Mouse (Mus musculus): ENCODE measurements around the gene Tcl1b5.
"Not testable (repeated sequence)": the region's sequence is repeated elsewhere in the genome, so short reads cannot be mapped to it uniquely, and the experiment has no call there.

Gene Tcl1b5

DNA sequence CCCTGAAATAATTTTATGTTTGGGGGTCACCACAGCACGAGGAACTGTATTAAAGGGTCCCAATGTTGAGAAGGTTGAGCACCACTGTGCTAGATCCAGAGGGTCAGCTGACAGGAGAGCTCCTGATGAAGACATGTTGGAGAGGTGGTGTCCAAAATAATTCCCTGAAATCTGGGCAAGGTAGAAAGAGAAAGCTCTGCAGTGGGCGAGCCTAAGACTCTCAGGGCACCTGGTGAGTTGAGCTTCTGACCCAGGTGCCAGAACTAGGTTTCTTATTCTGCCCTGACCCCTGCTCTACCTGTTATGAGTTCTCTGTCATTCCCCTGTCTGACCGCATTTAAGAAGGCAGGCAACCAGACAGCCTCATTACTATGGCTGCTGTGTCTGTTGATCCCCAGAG, at the start of gene Tcl1b5:
TSS of gene Tcl1b5 (plus strand) at position 301 of the 400 bp plus-strand sequence.
- DNase-seq (ENCODE audit: low read depth, low spot score), result not testable (repeated sequence)

GRCm38 (mm10) chr12:105126516-105126915, 49.6 kb upstream of the Tcl1b5 start:
- DNase-seq (ENCODE audit: low read depth, low spot score), result no peak

DNA sequence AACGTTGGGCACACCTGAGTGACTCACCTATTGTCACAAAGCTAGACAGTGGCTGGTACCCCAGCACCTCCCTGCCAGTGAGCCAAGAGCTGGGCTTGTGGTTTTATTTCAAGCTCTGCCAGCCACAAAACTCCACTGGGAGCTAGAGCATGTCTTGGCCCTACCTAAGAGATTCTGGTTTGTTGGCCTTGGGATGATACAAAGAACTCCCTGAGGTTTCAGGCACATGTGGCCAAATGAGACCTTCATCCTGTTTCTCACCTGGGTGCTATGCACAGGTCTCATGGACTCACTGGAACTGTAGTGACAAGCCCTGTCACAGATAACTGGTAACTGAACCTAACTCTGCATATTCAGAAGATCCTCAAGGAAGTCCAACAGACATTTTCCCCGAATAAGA, 48.5 kb upstream of the Tcl1b5 start:
- DNase-seq (ENCODE audit: low read depth, low spot score), result no peak

DNA sequence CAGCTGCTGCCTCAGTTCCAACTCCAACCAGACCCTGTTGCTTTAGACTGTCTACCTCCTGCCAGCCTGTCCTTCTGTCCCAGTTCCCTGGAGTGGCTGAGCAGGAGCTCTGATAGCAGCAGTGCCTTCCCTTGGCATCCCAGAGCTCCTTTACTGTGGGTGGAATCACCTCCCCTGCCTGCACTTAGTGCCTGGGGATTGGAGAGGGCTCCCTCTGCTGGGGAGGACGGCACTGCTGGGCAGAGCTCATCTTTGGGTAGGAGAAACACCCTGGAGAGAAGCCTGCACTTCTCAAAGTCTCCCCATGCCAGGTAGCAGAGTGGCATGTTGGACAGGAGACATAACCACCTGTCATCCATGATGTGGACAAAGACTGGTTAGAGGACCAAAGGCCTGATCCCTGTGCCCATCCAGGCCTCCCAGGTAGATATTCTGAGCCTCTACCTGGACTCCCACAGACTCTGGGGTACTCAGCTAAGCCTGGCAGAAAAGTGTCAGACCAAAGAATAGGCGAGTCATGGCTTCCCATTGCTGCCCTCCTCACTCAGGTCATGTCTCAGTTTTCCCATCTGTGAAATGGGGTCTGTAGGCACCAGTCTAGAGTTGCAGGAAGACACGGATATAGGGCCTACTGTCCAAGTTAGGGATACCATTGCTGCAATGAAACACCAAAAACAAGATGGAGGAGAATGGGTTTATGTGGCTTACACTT, 46.5 kb upstream of the Tcl1b5 start:
- DNase-seq (ENCODE audit: low read depth, low spot score), result not testable (repeated sequence)

DNA sequence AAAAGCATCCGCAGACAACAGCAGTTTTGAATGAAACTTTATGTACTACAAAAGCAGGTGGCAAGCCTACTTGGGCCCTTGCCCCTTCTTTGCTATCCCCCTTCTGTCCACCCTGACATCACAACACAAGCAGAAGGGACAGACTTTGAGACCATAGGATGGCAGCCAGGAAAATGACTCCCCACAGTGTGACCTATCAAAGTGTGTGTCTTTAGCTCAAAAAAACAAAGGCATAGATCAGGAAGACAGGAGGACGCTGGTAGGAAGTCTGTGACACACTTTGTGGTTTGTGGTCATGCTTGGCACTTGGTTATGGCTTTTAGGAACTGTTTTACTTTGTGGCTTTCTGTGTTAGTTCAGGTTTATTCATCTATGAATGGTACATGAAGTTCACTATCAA, 42.0 kb upstream of the Tcl1b5 start:
- DNase-seq (ENCODE audit: low read depth, low spot score), result not testable (repeated sequence)

GRCm38 (mm10) chr12:105134826-105135225, 41.3 kb upstream of the Tcl1b5 start:
- not testable (repeated sequence) for DNase-seq (ENCODE audit: low read depth, low spot score)

DNA sequence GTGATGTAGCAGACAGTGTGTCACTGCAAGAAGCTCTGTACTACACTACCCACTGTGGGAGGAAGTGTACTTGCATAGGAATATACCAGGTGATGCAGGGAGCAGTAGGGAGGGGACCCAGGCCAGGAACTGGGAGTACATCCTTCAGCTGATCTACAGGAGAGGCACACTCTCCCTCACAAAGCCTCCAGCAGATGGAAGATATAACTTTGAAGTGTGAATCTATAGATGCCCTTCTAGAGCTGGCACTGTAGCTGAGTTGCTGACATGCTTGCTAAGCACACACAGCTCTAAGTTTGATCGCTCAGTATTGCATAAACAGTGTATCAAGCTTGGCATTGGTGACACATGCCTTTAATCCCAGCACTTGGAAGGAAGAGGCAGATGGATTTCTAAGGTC, 38.4 kb upstream of the Tcl1b5 start:
- DNase-seq (ENCODE audit: low read depth, low spot score), result not testable (repeated sequence)

- DNase-seq (ENCODE audit: low read depth, low spot score), result no peak
Measured at GRCm38 (mm10) chr12:105143096-105143495, 33.0 kb upstream of the Tcl1b5 start.

DNA sequence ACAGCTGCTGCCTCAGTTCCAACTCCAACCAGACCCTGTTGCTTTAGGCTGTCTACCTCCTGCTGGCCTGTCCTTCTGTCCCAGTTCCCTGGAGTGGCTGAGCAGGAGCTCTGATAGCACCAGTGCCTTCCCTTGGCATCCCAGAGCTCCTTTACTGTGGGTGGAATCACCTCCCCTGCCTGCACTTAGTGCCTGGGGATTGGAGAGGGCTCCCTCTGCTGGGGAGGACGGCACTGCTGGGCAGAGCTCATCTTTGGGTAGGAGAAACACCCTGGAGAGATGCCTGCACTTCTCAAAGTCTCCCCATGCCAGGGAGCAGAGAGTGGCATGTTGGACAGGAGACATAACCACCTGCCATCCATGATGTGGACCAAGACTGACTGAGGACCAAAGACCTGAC, 31.2 kb upstream of the Tcl1b5 start:
- not testable (repeated sequence) for DNase-seq (ENCODE audit: low read depth, low spot score)

- no peak for DNase-seq (ENCODE audit: low read depth, low spot score)
Measured at GRCm38 (mm10) chr12:105145714-105146113, 30.4 kb upstream of the Tcl1b5 start, which contains the start of gene Tcl1b2. TSS of gene Tcl1b2 (plus strand) at chr12:105146014.

- not testable (repeated sequence) for DNase-seq (ENCODE audit: low read depth, low spot score)
Measured at GRCm38 (mm10) chr12:105155286-105155685, 20.9 kb upstream of the Tcl1b5 start.

DNA sequence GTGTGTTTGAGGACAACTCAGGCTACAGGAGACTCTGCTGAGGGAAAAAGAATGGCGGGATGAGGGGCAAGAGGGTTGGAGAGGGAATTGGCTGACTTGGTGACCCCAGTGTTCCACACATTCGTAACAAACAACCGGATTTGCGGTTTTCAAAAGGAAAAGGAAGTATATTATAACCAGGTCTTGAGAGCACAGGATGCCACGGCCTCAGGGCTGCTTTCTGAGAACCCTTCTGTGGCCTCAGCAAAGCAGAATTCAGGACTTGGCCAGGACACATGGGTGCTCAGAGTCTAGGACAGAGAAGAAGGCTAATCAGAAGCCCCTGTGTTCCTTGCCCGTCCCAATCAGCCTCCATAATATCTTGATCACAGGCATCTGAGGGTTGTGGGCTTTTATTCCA, 17.3 kb upstream of the Tcl1b5 start:
- no peak for DNase-seq (ENCODE audit: low read depth, low spot score)

GRCm38 (mm10) chr12:105159390-105159789, 16.8 kb upstream of the Tcl1b5 start, which contains the start of gene Tcl1b1:
TSS of gene Tcl1b1 (plus strand) at chr12:105159690.
- DNase-seq (ENCODE audit: low read depth, low spot score), result no peak

DNA sequence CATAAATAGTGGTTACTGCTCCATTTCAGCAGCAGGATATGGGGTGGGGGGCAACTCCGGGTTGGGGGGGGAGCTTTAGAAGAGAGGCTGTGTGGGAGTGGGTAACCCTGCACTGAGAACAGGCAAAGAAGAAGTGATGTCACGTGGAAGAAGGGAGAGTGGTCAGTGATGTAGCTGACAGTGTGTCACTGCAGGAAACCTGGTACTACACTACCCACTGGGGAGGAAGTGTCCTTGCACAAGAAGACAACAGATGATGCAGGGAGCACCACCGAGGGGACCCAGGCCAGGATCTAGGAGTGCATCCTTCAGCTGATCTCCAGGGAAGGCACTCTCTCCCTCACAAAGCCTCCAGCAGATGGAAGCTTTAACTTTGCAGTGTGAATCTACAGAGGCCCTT, 9.4 kb upstream of the Tcl1b5 start:
- DNase-seq (ENCODE audit: low read depth, low spot score), result no peak

DNA sequence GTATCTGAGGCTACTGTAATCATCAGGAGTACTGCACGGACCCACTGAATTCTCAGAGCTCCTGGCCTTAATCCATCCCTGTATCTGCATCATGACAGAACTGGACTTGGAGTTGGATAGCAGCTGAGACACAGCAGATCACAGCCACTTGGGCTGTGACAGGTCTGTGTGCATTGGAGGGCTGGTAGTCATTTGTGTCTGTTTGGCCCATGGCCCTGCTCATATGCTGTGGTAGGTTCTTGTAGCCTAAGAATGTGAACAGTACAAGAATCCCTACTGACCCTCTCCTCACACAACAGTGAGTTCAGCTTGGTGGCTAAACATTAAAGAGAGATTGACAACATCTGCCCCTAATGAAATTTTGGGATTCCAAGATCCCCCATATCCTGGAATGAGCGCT, 2.8 kb upstream of the Tcl1b5 start:
- DNase-seq (ENCODE audit: low read depth, low spot score), result no peak

- DNase-seq (ENCODE audit: low read depth, low spot score), result not testable (repeated sequence)
Measured at GRCm38 (mm10) chr12:105174318-105174717, 1.8 kb upstream of the Tcl1b5 start.

DNA sequence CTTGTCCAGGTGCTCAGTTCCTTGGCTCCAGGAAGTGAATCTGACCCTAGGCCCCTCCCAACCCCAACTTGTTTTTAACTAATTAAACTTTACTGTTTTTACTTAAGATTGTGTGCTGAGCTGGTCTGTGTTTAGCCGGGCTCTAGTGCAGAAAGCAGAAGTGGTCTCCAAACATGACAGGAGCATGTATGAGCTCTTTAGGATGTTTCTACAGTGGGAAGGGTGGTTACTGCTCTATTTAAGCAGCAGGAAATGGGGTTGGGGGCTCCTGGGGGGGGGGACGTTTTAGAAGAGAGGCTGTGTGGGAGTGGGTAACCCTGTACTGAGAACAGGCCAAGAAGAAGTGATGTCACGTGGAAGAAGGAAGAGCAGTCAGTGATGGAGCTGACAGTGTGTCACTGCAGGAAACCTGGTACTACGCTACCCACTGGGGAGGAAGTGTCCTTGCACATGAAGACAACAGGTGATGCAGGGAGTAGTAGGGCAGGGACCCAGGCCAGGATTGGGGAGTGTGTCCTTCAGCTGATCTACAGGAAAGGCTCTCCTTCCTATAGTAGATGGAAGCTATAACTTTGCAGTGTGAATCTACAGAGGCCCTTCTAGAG, 5.0 kb downstream of the Tcl1b5 start:
- not testable (repeated sequence) for DNase-seq (ENCODE audit: low read depth, low spot score)

GRCm38 (mm10) chr12:105188980-105189379, 12.8 kb downstream of the Tcl1b5 start:
- DNase-seq (ENCODE audit: low read depth, low spot score), result not testable (repeated sequence)

GRCm38 (mm10) chr12:105190743-105191142, 14.6 kb downstream of the Tcl1b5 start, which contains the start of gene Tcl1b3:
TSS of gene Tcl1b3 (plus strand) at chr12:105191043.
- DNase-seq (ENCODE audit: low read depth, low spot score), result not testable (repeated sequence)

GRCm38 (mm10) chr12:105199684-105200497, 23.7 kb downstream of the Tcl1b5 start:
- DNase-seq (ENCODE audit: low read depth, low spot score), result not testable (repeated sequence)

DNA sequence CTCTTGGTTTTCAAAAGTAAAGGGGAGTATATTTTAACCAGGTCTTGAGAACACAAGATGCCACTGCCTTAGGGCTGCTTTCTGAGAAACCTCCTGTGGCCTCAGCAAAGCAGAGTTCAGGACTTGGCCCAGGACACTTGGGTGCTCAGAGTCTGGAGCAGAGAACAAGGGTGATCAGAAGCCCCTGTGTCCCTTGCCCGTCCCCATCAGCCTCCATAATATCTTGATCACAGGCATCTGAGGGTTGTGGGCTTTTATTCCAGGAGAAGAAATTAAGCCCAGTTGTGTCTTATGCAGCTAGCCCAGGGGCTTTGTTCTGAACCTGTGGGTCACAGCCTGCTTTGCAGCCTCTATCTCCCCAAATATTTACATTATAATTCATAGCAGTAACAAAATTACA, 25.5 kb downstream of the Tcl1b5 start, which contains the start of gene Tcl1b4:
TSS of gene Tcl1b4 (plus strand) at position 301 of the 400 bp plus-strand sequence.
- not testable (repeated sequence) for DNase-seq (ENCODE audit: low read depth, low spot score)

- DNase-seq (ENCODE audit: low read depth, low spot score), result no peak
Measured at GRCm38 (mm10) chr12:105207071-105207470, 30.9 kb downstream of the Tcl1b5 start.

Measured in WW6 (cell line).